Mouse (Mus musculus): Measurements from ENCODE around the gene Agr3. TPM values are rescaled to one million over a fixed set of nuclear protein-coding genes. Genes with fewer than 3 reads are reported as not detected.

Gene Agr3
- not detected in 2 replicates for polyA plus RNA-seq (2015; fragmentation: Nextera tagmentation; extraction: Ambion mirVana)

DNA sequence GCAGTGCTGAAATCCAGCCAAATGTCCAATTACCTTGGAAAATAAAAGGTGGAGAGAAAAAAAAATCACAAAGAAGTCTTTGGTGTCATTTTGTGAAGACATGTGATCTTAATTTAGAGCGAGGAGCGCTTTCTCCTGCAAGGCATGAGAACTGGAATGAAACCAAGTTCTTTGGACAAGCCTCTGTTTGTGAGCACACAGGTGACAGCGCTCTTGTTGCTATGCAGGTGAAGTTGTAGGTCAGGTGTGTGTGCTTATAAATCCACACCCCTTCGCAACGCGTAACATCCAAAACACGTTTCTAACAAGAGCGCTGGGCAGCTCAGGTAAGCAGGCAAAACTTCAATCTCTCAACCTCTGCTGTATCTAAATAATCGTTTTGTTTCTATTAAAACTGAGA lies at the start of gene Agr3:
Gene Agr3 (plus strand): TSS at position 219 of the 400 bp plus-strand sequence.
- Histone ChIP-seq H3K9me3 (ENCODE audit: low read length) (no peaks in the 10 kb centered on the region), H3K27ac (ENCODE audit: low read length) (no peak within 1 kb of the TSS), H3K4me2 (replicated peaks; ENCODE audit: low read depth, low read length) (no peak within 1 kb of the TSS), H3K4me3 (ENCODE audit: low read length) (no peak within 1 kb of the TSS), H3K27me3 (ENCODE audit: insufficient read depth, low read length) (no peaks in the 10 kb centered on the region), H3K4me1 (ENCODE audit: insufficient read depth, low read length) (no peaks in the 10 kb centered on the region), H3K36me3 (ENCODE audit: insufficient read depth, low read length) (no peaks in the 10 kb centered on the region), H3K9ac (replicated peaks; ENCODE audit: low read length) (no peak within 1 kb of the TSS)
- WGBS, result 91% methylated on average over 9 of the region's 9 CpGs
- no peak for ATAC-seq (ENCODE audit: low FRiP score, low TSS enrichment)

GRCm38 (mm10) chr12:35884892-35885558 lies 40.4 kb upstream of the Agr3 start:
- Histone ChIP-seq H3K4me1 (ENCODE audit: insufficient read depth, low read length) (no peaks in the 10 kb centered on the region), H3K9me3 (ENCODE audit: low read length) (no peaks in the 10 kb centered on the region), H3K27me3 (ENCODE audit: insufficient read depth, low read length) (no peaks in the 10 kb centered on the region), H3K4me3 (ENCODE audit: low read length) (no peak overlapping the region), H3K9ac (replicated peaks; ENCODE audit: low read length) (no peak overlapping the region), H3K27ac (ENCODE audit: low read length) (no peak overlapping the region), H3K4me2 (replicated peaks; ENCODE audit: low read depth, low read length) (no peak overlapping the region), H3K36me3 (ENCODE audit: insufficient read depth, low read length) (no peaks in the 10 kb centered on the region)
- ATAC-seq (ENCODE audit: low FRiP score, low TSS enrichment), result no peak
- WGBS, result 69% methylated on average over 9 of the region's 9 CpGs

GRCm38 (mm10) chr12:35889383-35889782 lies 36.0 kb upstream of the Agr3 start:
- Histone ChIP-seq H3K4me2 (replicated peaks; ENCODE audit: low read depth, low read length) (no peak overlapping the region), H3K9ac (replicated peaks; ENCODE audit: low read length) (no peak overlapping the region), H3K36me3 (ENCODE audit: insufficient read depth, low read length) (no peaks in the 10 kb centered on the region), H3K27me3 (ENCODE audit: insufficient read depth, low read length) (no peaks in the 10 kb centered on the region), H3K4me3 (ENCODE audit: low read length) (no peak overlapping the region), H3K9me3 (ENCODE audit: low read length) (no peaks in the 10 kb centered on the region), H3K27ac (ENCODE audit: low read length) (no peak overlapping the region), H3K4me1 (ENCODE audit: insufficient read depth, low read length) (peaks cover 5% of the 10 kb centered on the region)
- ATAC-seq (ENCODE audit: low FRiP score, low TSS enrichment), result no peak
- 68% methylated on average over 2 of the region's 2 CpGs for WGBS

DNA sequence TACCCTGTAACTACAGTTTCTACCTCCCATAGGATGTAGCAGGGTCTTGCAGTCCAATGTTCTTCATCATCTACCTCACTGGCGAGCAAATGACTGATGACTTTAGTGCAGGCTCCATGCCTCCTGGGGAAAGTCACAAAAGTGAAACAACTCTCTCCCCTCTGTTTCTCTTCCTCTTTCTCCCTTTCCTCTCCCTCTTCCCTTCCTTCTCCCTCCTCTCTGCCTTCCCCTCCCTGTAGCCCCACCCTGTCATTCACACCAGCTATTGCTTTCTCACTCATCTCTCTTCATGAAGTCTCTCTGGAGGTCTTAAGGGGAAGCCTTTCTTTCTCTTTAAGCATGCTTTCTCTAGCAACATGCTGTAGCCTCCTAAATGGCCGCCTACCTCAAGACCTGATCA lies 34.7 kb upstream of the Agr3 start:
- WGBS, result 78% methylated on average over 2 of the region's 2 CpGs
- no peak overlapping the region for H3K4me2 ChIP-seq (replicated peaks; ENCODE audit: low read depth, low read length)
- no peak overlapping the region for H3K9ac ChIP-seq (replicated peaks; ENCODE audit: low read length)
- H3K27me3 ChIP-seq (ENCODE audit: insufficient read depth, low read length), result no peaks in the 10 kb centered on the region
- H3K9me3 ChIP-seq (ENCODE audit: low read length), result no peaks in the 10 kb centered on the region
- no peaks in the 10 kb centered on the region for H3K36me3 ChIP-seq (ENCODE audit: insufficient read depth, low read length)
- no peak for ATAC-seq (ENCODE audit: low FRiP score, low TSS enrichment)
- no peak overlapping the region for H3K27ac ChIP-seq (ENCODE audit: low read length)
- no peak overlapping the region for H3K4me3 ChIP-seq (ENCODE audit: low read length)
- H3K4me1 ChIP-seq (ENCODE audit: insufficient read depth, low read length), result peaks cover 7% of the 10 kb centered on the region

DNA sequence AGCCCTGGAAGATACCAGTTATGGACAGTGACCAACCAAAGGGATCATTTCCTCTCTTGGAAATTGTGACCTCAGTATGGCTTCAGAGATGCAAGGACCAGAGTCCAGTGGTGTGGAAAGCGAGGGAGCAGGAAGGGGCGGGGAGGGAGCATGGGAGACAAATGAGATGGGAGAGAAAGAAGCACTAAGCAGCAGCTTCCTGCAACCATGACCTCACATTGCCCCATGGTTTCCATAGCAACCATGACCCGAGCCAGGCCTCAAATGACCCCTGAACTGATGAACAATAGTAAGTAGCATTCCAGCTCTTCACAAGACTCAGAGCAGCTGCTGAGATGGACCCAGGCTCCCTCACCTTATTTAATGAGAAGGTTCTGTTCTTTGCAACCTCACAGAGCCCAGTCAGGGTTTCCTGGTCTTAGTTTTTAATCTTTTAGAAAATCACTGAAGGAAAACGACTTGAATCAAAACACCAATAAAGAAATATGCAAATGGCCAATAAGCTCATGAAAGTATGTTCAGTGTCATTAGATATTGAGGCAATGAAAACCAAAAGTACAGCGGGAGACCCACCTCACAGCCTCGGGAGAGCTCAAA lies 31.0 kb upstream of the Agr3 start:
- Histone ChIP-seq H3K4me3 (ENCODE audit: low read length) (no peak overlapping the region), H3K9me3 (ENCODE audit: low read length) (no peaks in the 10 kb centered on the region), H3K9ac (replicated peaks; ENCODE audit: low read length) (no peak overlapping the region), H3K4me2 (replicated peaks; ENCODE audit: low read depth, low read length) (no peak overlapping the region), H3K36me3 (ENCODE audit: insufficient read depth, low read length) (no peaks in the 10 kb centered on the region), H3K27ac (ENCODE audit: low read length) (no peak overlapping the region), H3K4me1 (ENCODE audit: insufficient read depth, low read length) (peaks cover 7% of the 10 kb centered on the region), H3K27me3 (ENCODE audit: insufficient read depth, low read length) (no peaks in the 10 kb centered on the region)
- ATAC-seq (ENCODE audit: low FRiP score, low TSS enrichment), result peak; percentile 47; the same call in 1 of the 2 replicates
- 36% methylated on average over 6 of the region's 6 CpGs for WGBS

DNA sequence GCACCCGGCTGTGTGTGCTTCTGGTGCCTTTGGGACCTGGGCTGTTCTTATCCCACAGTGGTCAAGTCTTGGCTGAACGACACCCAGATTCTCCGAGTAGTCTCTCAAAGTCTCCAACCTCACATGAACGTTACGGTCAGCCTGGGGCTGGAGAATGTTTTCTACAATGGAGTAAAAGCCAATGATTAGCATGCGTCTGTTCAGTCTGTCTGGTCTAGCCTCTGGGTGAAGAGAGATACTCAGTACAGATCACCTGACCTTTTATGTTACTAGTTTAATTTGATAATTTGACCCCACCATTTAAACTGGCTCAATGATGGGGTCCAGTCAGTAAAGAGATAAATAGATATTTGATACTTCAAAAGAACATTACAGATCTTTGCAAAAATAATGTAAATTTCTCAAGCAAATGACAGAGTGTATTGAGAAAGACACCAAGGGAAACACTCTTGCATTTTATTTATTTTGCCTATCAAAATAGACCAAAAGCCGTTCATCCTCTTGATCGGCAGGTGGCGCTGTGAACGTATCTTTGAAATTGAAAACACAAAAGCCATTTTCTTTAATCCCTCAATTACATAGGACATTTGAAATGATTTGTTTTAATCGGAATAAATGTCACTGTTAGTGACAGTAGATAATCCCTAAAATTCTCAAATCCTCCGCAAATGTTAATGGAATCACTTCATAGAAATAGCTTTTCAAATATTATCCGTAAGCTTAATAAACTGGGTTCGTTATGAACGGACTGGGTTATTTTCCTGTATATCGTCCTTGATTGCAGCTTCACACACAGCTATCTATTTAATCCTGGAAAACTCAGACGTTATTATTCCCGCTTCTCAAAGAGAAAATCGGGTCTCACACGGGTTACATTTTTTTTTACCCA lies 29.3 kb upstream of the Agr3 start:
- H3K27ac ChIP-seq (ENCODE audit: low read length), result no peak overlapping the region
- H3K9ac ChIP-seq (replicated peaks; ENCODE audit: low read length), result 0 out of 2 replicates have a peak overlapping the region, but pooled peaks have one; percentile 40
- ATAC-seq (ENCODE audit: low FRiP score, low TSS enrichment), result no peak
- peaks cover 7% of the 10 kb centered on the region for H3K4me1 ChIP-seq (ENCODE audit: insufficient read depth, low read length)
- peak overlapping the region; percentile 38 for H3K4me3 ChIP-seq (ENCODE audit: low read length)
- no peaks in the 10 kb centered on the region for H3K27me3 ChIP-seq (ENCODE audit: insufficient read depth, low read length)
- peak overlapping the region; percentile 59 for H3K4me2 ChIP-seq (replicated peaks; ENCODE audit: low read depth, low read length)
- no peaks in the 10 kb centered on the region for H3K9me3 ChIP-seq (ENCODE audit: low read length)
- no peaks in the 10 kb centered on the region for H3K36me3 ChIP-seq (ENCODE audit: insufficient read depth, low read length)
- 30% methylated on average over 20 of the region's 20 CpGs for WGBS

DNA sequence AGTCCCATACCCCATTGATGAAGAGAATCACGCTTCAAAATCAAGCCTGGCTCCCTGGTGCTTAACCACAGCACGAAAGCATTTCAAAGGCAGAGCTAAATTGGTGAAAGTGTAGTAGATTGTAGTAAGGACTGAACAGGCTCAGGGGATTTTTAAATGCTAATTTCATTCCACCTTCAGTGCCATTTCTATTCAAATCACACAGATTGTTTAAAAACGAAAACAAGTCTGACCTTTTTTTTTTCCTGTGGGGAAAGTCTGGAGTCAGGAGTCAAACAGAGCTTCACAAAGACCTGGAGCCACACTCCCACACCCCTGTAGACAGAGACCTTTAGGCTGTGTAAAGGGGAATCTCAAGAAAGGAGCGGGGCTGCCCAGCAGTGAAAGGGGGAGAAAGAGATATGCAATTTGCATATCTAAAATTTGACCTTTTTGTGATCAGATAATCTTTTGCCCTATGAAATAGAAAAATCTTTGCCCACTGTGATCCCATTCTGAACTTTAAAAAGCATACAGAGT lies 28.6 kb upstream of the Agr3 start:
- peak overlapping the region; percentile 59 for H3K4me2 ChIP-seq (replicated peaks; ENCODE audit: low read depth, low read length)
- H3K4me3 ChIP-seq (ENCODE audit: low read length), result peak overlapping the region; percentile 38
- no peaks in the 10 kb centered on the region for H3K9me3 ChIP-seq (ENCODE audit: low read length)
- no peaks in the 10 kb centered on the region for H3K27me3 ChIP-seq (ENCODE audit: insufficient read depth, low read length)
- H3K36me3 ChIP-seq (ENCODE audit: insufficient read depth, low read length), result no peaks in the 10 kb centered on the region
- H3K4me1 ChIP-seq (ENCODE audit: insufficient read depth, low read length), result peaks cover 7% of the 10 kb centered on the region
- no peak overlapping the region for H3K27ac ChIP-seq (ENCODE audit: low read length)
- H3K9ac ChIP-seq (replicated peaks; ENCODE audit: low read length), result 0 out of 2 replicates have a peak overlapping the region, but pooled peaks have one; percentile 40
- WGBS, result 24% methylated on average over 4 of the region's 4 CpGs
- ATAC-seq (ENCODE audit: low FRiP score, low TSS enrichment), result no peak

DNA sequence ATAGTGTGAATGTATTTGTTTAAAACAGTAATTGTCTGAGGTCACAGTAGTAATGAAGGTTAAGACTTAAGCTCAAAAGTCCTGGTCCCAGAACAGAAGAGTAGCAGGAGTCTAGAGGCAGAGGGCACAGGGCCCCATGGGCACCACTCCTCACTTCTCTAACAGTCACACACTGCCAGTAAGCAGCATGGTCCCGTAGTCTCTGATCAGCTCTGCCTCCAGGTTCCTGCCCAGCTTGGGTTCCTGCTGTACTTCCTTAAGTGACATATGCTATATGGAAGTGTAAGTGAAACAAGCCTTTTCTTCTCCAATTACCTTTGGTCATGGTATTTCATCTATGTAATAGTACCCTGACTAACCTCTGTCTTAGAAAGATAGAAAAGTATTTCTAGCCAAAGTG lies 14.8 kb upstream of the Agr3 start:
- H3K4me2 ChIP-seq (replicated peaks; ENCODE audit: low read depth, low read length), result no peak overlapping the region
- no peak overlapping the region for H3K4me3 ChIP-seq (ENCODE audit: low read length)
- no peaks in the 10 kb centered on the region for H3K4me1 ChIP-seq (ENCODE audit: insufficient read depth, low read length)
- no peaks in the 10 kb centered on the region for H3K36me3 ChIP-seq (ENCODE audit: insufficient read depth, low read length)
- no peaks in the 10 kb centered on the region for H3K27me3 ChIP-seq (ENCODE audit: insufficient read depth, low read length)
- H3K9ac ChIP-seq (replicated peaks; ENCODE audit: low read length), result no peak overlapping the region
- no peak overlapping the region for H3K27ac ChIP-seq (ENCODE audit: low read length)
- no peaks in the 10 kb centered on the region for H3K9me3 ChIP-seq (ENCODE audit: low read length)
- WGBS, result 75% methylated on average over 1 of the region's 1 CpGs
- ATAC-seq (ENCODE audit: low FRiP score, low TSS enrichment), result no peak

DNA sequence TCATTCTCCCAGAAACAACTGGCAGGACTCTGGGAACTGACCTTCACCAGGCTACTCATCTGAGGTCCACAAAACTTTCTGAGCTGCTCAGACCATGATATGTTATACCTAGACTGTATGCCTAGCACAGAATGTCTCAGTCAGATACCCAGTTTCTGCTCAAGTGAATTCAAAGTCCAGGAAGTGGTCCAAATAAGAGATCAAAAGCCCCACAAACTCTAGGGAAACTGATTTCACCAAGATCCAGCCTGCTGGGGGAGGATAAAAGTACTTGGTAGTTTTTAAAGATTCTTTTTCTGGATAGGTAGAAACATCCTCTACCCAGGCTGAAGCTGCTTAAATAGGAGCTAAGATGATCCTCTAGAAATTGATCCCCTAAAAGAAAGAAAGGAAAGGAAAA lies 9.6 kb upstream of the Agr3 start:
- H3K36me3 ChIP-seq (ENCODE audit: insufficient read depth, low read length), result no peaks in the 10 kb centered on the region
- H3K27me3 ChIP-seq (ENCODE audit: insufficient read depth, low read length), result no peaks in the 10 kb centered on the region
- no peak overlapping the region for H3K27ac ChIP-seq (ENCODE audit: low read length)
- H3K4me3 ChIP-seq (ENCODE audit: low read length), result no peak overlapping the region
- H3K4me1 ChIP-seq (ENCODE audit: insufficient read depth, low read length), result no peaks in the 10 kb centered on the region
- no peaks in the 10 kb centered on the region for H3K9me3 ChIP-seq (ENCODE audit: low read length)
- no peak overlapping the region for H3K9ac ChIP-seq (replicated peaks; ENCODE audit: low read length)
- no peak overlapping the region for H3K4me2 ChIP-seq (replicated peaks; ENCODE audit: low read depth, low read length)
- ATAC-seq (ENCODE audit: low FRiP score, low TSS enrichment), result no peak
